Mouse (Mus musculus): ENCODE results near the gene Clpsl2.

The Clpsl2 gene

GRCm38 (mm10) chr17:28549111-28549510 lies at the start of gene Clpsl2:
Gene Clpsl2 (plus strand): TSS chr17:28549411.
- no peak for TF ChIP-seq GATA4 (IDR thresholded peaks at IDR 0.05; ENCODE audit: insufficient replicate concordance, low read length)

GRCm38 (mm10) chr17:28500465-28500864 lies 48.7 kb upstream of the Clpsl2 start:
- TF ChIP-seq GATA4 (IDR thresholded peaks at IDR 0.05; ENCODE audit: insufficient replicate concordance, low read length): no peak

DNA sequence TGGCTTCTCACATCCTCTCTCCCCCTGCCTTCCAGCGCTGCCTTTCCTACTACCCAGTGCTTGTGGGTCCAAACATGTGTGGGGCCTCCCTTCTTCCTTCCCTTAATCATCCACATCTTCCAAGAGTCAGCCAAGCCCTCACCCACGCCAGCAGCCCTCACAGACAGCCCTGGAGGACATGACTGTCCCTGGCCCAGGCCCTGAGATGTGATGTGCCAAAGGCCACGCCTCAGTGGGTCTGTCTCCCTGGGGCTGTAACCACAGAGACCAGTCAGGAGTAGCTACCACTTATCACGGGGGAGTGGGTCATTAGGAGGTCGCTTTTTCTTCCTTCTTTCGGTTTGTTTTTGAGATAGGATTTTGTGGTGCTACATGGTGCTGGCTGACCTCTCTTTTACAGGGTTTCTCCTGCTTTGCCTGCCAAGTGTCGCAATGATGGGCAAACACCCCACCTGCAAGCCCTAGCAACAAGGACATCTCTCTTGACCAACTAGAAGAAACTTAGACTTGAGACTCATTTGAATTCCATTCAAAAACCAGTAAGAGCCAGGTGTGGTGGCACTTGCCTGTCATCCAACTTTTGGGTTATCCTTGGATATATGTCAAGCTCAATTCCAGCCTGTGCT lies 46.9 kb upstream of the Clpsl2 start:
- TF ChIP-seq GATA4 (IDR thresholded peaks at IDR 0.05; ENCODE audit: insufficient replicate concordance, low read length): no peak

DNA sequence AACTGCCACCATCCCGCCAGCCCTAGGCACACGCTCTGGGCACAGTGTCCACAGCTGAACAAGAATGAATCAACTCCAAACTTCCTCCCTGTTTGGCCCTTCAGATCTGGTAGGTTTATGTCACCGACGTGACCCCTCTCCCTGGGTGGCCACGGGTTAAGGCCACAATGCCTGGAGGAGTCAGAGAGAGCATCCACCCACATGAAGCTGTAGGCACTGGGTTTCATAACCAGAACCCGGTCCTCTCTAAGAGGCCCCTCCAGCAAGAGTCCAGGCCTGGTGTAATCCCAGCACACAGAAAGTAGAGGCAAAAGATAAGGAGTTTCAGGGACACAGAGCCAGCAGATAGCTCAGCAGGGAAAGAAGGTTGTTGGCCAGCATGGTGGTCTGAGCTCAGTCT lies 45.0 kb upstream of the Clpsl2 start:
- no peak for TF ChIP-seq GATA4 (IDR thresholded peaks at IDR 0.05; ENCODE audit: insufficient replicate concordance, low read length)

DNA sequence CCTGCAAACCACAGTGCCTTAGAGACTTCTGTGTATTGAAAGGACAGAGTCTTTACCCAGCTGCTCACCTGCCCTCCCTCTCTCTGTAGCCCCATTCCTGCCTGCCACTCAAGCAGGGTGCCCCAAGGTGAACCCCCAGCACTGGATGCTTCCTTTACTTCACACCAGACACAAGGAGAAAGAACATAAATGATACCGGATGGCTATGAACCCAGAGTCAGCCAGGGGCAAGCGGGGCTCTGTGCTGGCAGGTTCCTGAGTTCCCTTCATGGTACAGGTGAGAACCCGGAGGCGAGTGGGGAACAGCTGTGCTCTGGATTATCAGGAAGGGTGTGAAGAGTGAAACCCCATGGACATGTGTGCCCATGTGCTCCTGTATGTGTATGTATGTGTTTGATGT lies 43.6 kb upstream of the Clpsl2 start:
- no peak for TF ChIP-seq GATA4 (IDR thresholded peaks at IDR 0.05; ENCODE audit: insufficient replicate concordance, low read length)

GRCm38 (mm10) chr17:28506895-28507294 lies 42.3 kb upstream of the Clpsl2 start:
- TF ChIP-seq GATA4 (IDR thresholded peaks at IDR 0.05; ENCODE audit: insufficient replicate concordance, low read length): no peak

DNA sequence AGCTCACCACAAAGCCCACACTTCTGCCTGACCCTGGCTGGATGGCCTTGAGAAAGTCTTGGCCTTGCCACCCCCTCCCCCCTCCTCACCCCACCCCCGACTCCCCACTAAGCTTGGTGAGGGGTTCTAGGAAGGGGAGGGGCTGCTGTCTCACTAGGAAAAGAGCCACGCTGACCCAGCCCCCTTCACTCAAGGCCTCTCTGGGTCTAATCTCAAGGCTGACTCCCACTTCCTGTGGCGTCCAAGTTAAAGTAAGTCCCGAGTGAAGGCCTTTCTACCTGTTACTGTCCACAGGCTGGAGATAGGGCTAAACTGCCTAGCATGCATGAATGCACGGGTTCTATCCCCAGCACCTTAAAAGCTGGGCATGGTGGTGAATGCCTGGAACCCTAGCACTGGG lies 41.7 kb upstream of the Clpsl2 start:
- TF ChIP-seq GATA4 (IDR thresholded peaks at IDR 0.05; ENCODE audit: insufficient replicate concordance, low read length): no peak

- no peak for TF ChIP-seq GATA4 (IDR thresholded peaks at IDR 0.05; ENCODE audit: insufficient replicate concordance, low read length)
Observed at GRCm38 (mm10) chr17:28510445-28511342, 38.5 kb upstream of the Clpsl2 start.

DNA sequence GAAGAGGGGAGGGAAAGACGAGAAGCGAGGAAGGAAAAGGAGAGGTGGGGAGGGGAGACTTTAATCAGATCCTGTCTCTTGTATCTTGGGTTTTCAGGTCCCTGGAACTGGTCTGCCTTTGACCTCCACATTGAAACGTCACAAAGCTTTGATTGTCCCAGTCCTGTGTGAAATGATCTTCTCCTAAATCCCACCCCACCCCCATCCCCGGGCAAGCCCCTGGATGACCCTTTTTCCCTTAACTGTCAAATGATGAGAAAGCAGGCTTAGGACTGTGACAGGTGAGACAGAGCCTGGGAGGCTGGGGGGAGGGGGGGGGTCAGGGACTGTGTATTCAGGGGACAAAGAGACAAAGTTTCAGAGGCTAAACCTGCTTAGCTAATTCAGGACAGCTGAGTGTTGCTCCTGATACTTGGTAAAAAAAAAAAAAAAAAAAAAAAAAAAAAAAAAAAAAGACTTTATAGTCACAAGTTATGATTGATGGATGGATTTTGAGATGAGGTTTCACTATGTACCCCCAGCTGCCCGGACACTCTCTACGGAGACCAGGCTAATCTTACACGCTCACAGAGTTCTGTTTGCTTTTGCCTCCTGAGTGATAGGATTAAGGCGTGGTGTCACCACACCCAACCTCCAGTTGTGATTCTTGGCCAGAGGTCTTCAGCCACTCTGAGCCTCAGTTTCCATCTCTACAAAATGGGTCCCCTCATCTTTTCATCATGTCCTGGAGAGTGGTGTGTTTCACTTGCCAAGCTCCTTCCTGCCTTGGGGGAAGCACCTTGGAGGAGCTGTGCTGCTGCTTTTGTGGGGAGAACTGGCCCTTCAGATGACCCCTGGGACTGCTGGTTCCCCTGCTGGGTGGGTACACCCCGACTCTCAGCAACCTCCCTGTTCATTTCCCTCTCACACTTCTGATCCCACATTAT lies 37.3 kb upstream of the Clpsl2 start:
- no peak for TF ChIP-seq GATA4 (IDR thresholded peaks at IDR 0.05; ENCODE audit: insufficient replicate concordance, low read length)

DNA sequence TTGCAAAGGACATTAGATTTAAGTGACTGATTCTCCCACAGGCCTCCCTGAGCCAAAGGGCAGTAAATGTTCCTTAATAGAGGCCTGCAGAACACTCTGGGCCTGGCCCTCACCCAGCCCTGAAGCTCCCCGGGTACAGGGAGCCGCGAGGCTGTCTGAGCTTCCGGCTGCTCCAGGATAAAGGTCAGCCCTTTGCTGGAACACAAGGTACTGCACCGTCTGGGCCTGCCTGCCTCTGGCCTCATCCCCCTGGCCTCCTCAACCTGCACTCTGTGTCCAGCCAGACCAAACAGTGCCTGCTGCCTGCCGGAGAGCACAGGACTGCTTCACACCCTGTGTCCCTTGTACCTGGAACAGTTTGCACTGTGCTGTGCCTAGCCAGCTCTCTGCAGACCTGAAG lies 36.5 kb upstream of the Clpsl2 start:
- TF ChIP-seq GATA4 (IDR thresholded peaks at IDR 0.05; ENCODE audit: insufficient replicate concordance, low read length): peak; percentile 72; the same call in 1 of the 2 replicates

- no peak for TF ChIP-seq GATA4 (IDR thresholded peaks at IDR 0.05; ENCODE audit: insufficient replicate concordance, low read length)
Observed at GRCm38 (mm10) chr17:28513337-28513736, 35.9 kb upstream of the Clpsl2 start.

- no peak for TF ChIP-seq GATA4 (IDR thresholded peaks at IDR 0.05; ENCODE audit: insufficient replicate concordance, low read length)
Observed at GRCm38 (mm10) chr17:28513844-28514243, 35.4 kb upstream of the Clpsl2 start.

DNA sequence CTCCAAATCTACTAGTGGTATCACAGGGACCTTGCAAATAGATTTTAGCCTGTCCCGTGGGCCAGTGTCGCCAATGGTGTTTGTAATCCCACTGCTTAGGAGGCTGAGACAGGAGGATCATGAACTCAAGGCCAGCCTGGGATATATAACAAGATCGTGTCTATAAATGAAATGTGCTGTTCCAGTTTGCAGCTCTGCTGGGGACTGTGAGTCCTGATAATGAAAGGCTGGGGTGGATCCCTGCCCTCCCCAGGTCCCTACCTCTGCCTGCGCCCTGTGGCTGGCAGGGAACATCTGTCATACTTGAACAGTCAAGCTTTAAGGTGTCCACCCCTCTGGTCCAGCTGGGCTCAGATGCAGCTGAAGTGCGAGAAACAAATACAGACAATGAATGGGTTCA lies 34.7 kb upstream of the Clpsl2 start:
- no peak for TF ChIP-seq GATA4 (IDR thresholded peaks at IDR 0.05; ENCODE audit: insufficient replicate concordance, low read length)

DNA sequence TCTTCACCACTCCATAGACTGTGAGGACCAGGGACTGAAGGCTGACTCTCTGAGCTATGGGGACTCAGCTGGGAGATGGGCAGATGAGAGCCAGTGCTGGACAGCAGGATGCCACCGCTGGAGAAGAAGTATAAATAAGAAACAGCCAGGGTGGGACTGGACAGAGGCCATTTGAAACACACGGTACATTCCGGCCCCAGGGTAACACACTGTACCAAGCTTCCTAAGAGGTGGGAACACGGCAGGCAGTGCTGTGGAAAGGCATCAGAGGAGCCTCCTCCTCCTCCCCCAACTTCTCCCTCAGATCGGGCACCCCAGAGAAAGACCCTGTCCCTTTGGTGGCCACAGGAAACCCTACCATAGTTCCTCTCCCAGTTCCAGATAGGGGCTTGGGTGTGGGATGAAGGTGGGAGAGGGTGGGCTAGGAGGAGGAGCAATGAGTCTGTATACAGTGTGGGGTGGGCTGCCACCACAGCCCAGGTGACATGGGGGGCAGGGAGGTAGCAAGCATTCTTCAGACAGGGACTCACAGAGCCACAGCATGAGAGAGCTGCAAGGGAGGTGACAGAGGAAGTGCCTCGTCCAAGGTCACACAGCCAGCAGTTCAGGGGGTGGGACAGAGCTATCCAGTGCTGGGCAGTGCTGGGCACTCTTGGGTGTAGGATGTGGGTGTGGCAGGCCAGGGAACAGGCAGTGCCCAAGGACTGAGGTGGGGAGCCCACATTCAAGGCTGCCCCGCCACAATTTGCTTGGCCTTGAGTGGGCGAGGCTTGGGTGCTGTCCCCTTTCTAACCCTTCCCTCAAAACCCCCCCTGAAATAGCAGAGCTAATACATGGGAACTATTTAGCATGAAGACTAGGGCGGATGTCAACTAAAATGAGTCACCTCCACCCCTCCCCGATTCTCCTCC lies 33.5 kb upstream of the Clpsl2 start:
- no peak for TF ChIP-seq GATA4 (IDR thresholded peaks at IDR 0.05; ENCODE audit: insufficient replicate concordance, low read length)
